Mouse (Mus musculus) E14TG2a.4 (cell line): ENCODE data around the gene Prcd.

Experiments used
- CTCF ChIP-seq: conservative IDR thresholded peaks from 2 replicates; pipeline ENCODE4 v1.5.1; 2014; ENCODE audit warnings: low read length
- NANOG ChIP-seq: IDR thresholded peaks from 2 replicates; pipeline ENCODE4 v1.6.1; 2014; ENCODE audit warnings: borderline replicate concordance, low read length, mixed read lengths

- TF ChIP-seq CTCF (no peak), NANOG (no peak)
Measured at GRCm38 (mm10) chr11:116696426-116696825, 43.1 kb downstream of the Prcd start.
